Mouse (Mus musculus): ENCODE data around the gene Slc5a5.

The Slc5a5 gene

GRCm38 (mm10) chr8:70880546-70880945 is 12.0 kb downstream of the Slc5a5 start:
- DNase-seq (ENCODE audit: low spot score in 2 of 2) = no peak

GRCm38 (mm10) chr8:70880126-70880525 is 12.4 kb downstream of the Slc5a5 start:
- peak in 1 of 2 experiments; percentile 53 for DNase-seq (ENCODE audit: low spot score in 2 of 2)

GRCm38 (mm10) chr8:70879500-70879899 is 13.1 kb downstream of the Slc5a5 start:
- no peak for DNase-seq (ENCODE audit: low spot score in 2 of 2)

- no peak for DNase-seq (ENCODE audit: low spot score in 2 of 2)
Measured at GRCm38 (mm10) chr8:70878178-70878577, 14.4 kb downstream of the Slc5a5 start.

GRCm38 (mm10) chr8:70876382-70876781 is 16.2 kb downstream of the Slc5a5 start:
- DNase-seq (ENCODE audit: low spot score in 2 of 2) = no peak

- no peak for DNase-seq (ENCODE audit: low spot score in 2 of 2)
Measured at GRCm38 (mm10) chr8:70874441-70874840, 18.1 kb downstream of the Slc5a5 start.

GRCm38 (mm10) chr8:70873364-70873985 is 19.1 kb downstream of the Slc5a5 start, which contains the start of gene Ccdc124:
Gene Ccdc124 (minus strand): TSS chr8:70873935.
- peak; percentile 91 to 97 for DNase-seq (ENCODE audit: low spot score in 2 of 2)

GRCm38 (mm10) chr8:70872643-70873363 is 19.8 kb downstream of the Slc5a5 start:
- DNase-seq (ENCODE audit: low spot score in 2 of 2) = no peak

- no peak for DNase-seq (ENCODE audit: low spot score in 2 of 2)
Measured at GRCm38 (mm10) chr8:70871195-70871807, 21.3 kb downstream of the Slc5a5 start.

GRCm38 (mm10) chr8:70869601-70870041 is 22.9 kb downstream of the Slc5a5 start:
- DNase-seq (ENCODE audit: low spot score in 2 of 2) = peak; percentile 73 to 75

GRCm38 (mm10) chr8:70869199-70869571 is 23.4 kb downstream of the Slc5a5 start:
- no peak for DNase-seq (ENCODE audit: low spot score in 2 of 2)

GRCm38 (mm10) chr8:70868559-70869198 is 23.9 kb downstream of the Slc5a5 start:
- DNase-seq (ENCODE audit: low spot score in 2 of 2) = no peak

GRCm38 (mm10) chr8:70866566-70866965 is 26.0 kb downstream of the Slc5a5 start:
- DNase-seq (ENCODE audit: low spot score in 2 of 2) = no peak

GRCm38 (mm10) chr8:70866001-70866520 is 26.5 kb downstream of the Slc5a5 start:
- no peak for DNase-seq (ENCODE audit: low spot score in 2 of 2)

GRCm38 (mm10) chr8:70865350-70866000 is 27.1 kb downstream of the Slc5a5 start:
- DNase-seq (ENCODE audit: low spot score in 2 of 2) = peak; percentile 100

GRCm38 (mm10) chr8:70864712-70865221 is 27.8 kb downstream of the Slc5a5 start:
- DNase-seq (ENCODE audit: low spot score in 2 of 2) = no peak

GRCm38 (mm10) chr8:70863956-70864711 is 28.4 kb downstream of the Slc5a5 start:
- no peak for DNase-seq (ENCODE audit: low spot score in 2 of 2)

GRCm38 (mm10) chr8:70862824-70863641 is 29.5 kb downstream of the Slc5a5 start, which contains the start of gene Kcnn1:
Gene Kcnn1 (minus strand): TSS chr8:70863258.
- DNase-seq (ENCODE audit: low spot score in 2 of 2) = no peak

- DNase-seq (ENCODE audit: low spot score in 2 of 2) = no peak
Measured at GRCm38 (mm10) chr8:70857516-70857915, 35.0 kb downstream of the Slc5a5 start.
